Mouse (Mus musculus) gastrocnemius, postnatal 10 days (tissue): ENCODE data around the gene Igfbp4. TPM values are rescaled to one million over a fixed set of nuclear protein-coding genes. Genes with fewer than 3 reads are reported as not detected.

Source experiments
- total RNA-seq, 2 experiments: library from RNA; stranded (reverse); gene quantifications; 2 replicates each; pipeline ENCODE4 v1.2.3; 2021

Igfbp4 gene
- total RNA-seq, 2 experiments from 2014 or later, result 172 to 198 TPM

Other genes starting within 250 kb of the Igfbp4 start
- 10 to 100 TPM; 62.6 to 74.1 TPM for gene Msl1, start 245.7 kb upstream of the Igfbp4 start, total RNA-seq
- gene Casc3, start 236.3 kb upstream of the Igfbp4 start, total RNA-seq, result 10 to 100 TPM; 19.1 to 26.2 TPM
- 1 to 10 TPM; 1.9 to 2.6 TPM for gene Rapgefl1, start 204.5 kb upstream of the Igfbp4 start, total RNA-seq
- gene Wipf2, start 177.6 kb upstream of the Igfbp4 start, total RNA-seq, result 1 to 10 TPM; 6.3 to 9.0 TPM
- 1 to 10 TPM; 2.3 to 3.5 TPM for gene Cdc6, start 133.4 kb upstream of the Igfbp4 start, total RNA-seq
- gene Rara, start 113.4 kb upstream of the Igfbp4 start, total RNA-seq, result 10 to 100 TPM; 22.6 to 31.5 TPM
- not detected for gene Gjd3, start 58.2 kb upstream of the Igfbp4 start, total RNA-seq
- gene Top2a, start 17.1 kb upstream of the Igfbp4 start, total RNA-seq, result 10 to 100 TPM; 33.9 to 43.9 TPM
- gene Tns4, start 48.1 kb downstream of the Igfbp4 start, total RNA-seq, result not detected
- gene Ccr7, start 113.8 kb downstream of the Igfbp4 start, total RNA-seq, result under 1 TPM; 0.14 to 0.23 TPM
- 10 to 100 TPM; 55.5 to 63.5 TPM for gene Smarce1, start 189.8 kb downstream of the Igfbp4 start, total RNA-seq
- 10 to 100 TPM in 1 of 2 experiments, 1 to 10 TPM in 1; 9.3 to 11.7 TPM for gene Krt222, start 202.8 kb downstream of the Igfbp4 start, total RNA-seq
- gene Krt24, start 244.0 kb downstream of the Igfbp4 start, total RNA-seq, result not detected